Mouse (Mus musculus): ENCODE results near the gene Ablim1.

DNA sequence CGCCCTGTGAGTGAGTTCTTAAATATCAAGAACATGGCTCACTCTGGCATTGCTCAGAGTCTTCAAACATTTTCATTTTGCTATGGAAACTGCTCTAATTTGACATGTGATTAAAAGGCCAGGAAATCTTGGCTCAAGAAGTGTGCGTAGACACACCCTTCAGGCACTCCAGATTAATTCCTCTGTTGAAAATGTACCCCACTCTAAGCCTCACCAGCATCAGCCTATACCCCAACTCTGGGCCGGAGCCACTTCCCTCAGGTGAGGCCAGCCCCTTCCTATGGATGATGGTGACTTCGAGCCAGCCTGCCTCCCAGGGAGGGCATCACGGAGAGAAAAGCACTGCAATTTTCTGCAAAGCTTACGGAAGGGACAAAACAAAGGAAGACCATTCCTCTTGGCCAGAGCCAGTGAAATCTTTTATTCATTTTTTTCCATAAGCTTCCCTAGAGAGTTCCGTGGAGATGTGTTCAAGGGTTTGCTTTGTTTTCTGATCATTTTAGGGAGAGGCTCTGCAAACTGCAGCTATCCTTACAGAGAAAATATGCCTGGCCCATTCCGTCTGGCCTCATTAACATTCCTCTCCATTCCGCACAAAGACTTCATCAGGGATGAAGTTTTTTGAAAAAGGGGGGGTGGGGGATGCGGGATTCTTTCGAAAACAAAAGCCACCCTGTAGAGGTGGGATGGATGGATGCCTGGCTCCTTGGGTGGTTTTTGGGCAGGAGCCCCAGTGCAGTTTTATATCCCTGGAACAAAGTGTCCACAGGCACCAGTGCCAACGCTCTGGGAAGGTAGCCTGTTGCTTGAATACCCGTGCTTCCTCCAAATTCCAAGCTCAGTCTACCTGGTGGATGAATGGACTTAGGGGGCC lies 236.7 kb downstream of the Ablim1 start:
- TF ChIP-seq CTCF (IDR thresholded peaks at IDR 0.05; ENCODE audit: low read depth), result no peak
- TF ChIP-seq EP300 (IDR thresholded peaks at IDR 0.05; ENCODE audit: low read depth), result no peak
